Mouse (Mus musculus): ENCODE results near the gene Mif. TPM values are rescaled to one million over a fixed set of nuclear protein-coding genes. Genes with fewer than 3 reads are reported as not detected.
"Not testable (repeated sequence)": the region's sequence is repeated elsewhere in the genome, so short reads cannot be mapped to it uniquely, and the experiment has no call there.

The Mif gene
- polyA plus RNA-seq, 1 experiment from 2014 or later, result 2,356 TPM

DNA sequence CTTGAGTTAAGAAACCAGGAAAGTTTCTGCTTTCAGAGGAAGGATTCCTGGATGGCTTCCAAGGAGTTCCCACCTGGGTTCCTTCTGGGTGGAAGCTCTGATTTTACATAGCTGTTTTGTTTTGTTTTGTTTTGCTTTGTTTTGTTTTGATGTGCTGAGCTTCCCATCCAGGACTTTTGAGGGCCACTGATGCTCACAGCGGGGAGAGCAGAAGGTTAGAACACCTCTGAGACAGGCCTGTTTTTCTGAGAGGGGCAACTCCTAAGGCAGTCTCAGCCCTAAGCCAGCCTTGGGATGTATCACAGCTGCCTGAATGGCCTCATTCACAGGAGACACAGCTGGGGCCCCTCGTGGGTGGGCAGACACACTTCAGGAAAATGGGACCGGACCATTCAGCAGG is 8.4 kb downstream of the Mif start:
- TF ChIP-seq CTCF (IDR thresholded peaks at IDR 0.05; ENCODE audit: low read depth), result no peak
- no peak for ATAC-seq (ENCODE audit: insufficient read depth)
- H3K36me3 ChIP-seq (ENCODE audit: insufficient read depth), result no peaks in the 10 kb centered on the region
- no peaks in the 10 kb centered on the region for H3K4me1 ChIP-seq (ENCODE audit: insufficient read depth)
- no peak for DNase-seq
- H3K27ac ChIP-seq (ENCODE audit: low read depth), result no peak overlapping the region
- 59% methylated on average over 3 of the region's 3 CpGs for WGBS
- no peaks in the 10 kb centered on the region for H3K27me3 ChIP-seq (ENCODE audit: insufficient read depth, low read length)
- no peak overlapping the region for H3K9ac ChIP-seq
- H3K4me2 ChIP-seq, result no peak overlapping the region
- no peaks in the 10 kb centered on the region for H3K9me3 ChIP-seq (ENCODE audit: low read depth, low read length)
- no peak overlapping the region for H3K4me3 ChIP-seq (ENCODE audit: low read depth, low read length)

DNA sequence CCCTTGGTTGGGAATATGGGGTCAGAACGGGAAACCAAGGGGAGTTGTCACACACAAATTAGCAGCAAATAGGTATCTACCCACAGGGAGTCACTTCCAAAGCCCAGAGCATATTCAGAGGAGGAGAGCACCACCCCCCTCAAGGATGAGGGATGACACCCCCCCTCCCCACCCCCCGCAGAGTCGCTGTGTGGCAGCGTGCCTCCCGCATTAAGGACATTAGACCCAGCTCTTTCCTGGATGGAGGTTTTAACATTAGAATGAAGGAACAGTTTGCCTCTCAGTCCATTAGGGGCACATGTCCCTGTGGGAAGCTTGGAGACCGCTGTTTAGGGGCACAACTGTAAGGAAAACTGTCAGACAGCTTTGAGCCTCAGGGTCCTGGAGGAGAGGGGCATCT is 9.0 kb downstream of the Mif start:
- Histone ChIP-seq H3K27ac (ENCODE audit: low read depth) (no peak overlapping the region), H3K27me3 (ENCODE audit: insufficient read depth, low read length) (no peaks in the 10 kb centered on the region), H3K9me3 (ENCODE audit: low read depth, low read length) (no peaks in the 10 kb centered on the region), H3K4me2 (no peak overlapping the region), H3K36me3 (ENCODE audit: insufficient read depth) (no peaks in the 10 kb centered on the region), H3K4me1 (ENCODE audit: insufficient read depth) (no peaks in the 10 kb centered on the region), H3K9ac (no peak overlapping the region), H3K4me3 (ENCODE audit: low read depth, low read length) (no peak overlapping the region)
- DNase-seq (no peak), ATAC-seq (ENCODE audit: insufficient read depth) (no peak)
- 15% methylated on average over 6 of the region's 6 CpGs for WGBS
- TF ChIP-seq CTCF (IDR thresholded peaks at IDR 0.05; ENCODE audit: low read depth), result no peak

DNA sequence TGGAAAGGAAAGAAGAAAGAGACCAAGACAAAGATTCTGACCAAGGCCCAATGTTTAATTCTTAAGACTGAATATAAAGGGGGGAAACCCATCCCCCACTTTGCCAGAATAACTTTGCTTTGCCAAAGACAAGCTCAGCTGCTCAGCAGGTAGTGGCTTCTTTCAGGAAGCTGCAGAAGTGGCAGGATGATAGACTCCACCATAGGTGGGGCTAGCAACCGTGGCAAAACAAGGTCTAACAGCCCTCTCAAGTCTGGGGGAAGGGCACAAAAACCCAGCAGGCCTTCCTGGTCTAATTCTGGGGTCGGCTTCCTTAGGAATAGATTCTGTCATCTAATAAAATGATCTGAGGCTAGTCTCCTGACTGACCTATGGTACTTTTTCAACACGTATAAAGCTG is 11.7 kb downstream of the Mif start:
- Histone ChIP-seq H3K27ac (ENCODE audit: low read depth) (no peak overlapping the region), H3K4me3 (ENCODE audit: low read depth, low read length) (no peak overlapping the region), H3K27me3 (ENCODE audit: insufficient read depth, low read length) (no peaks in the 10 kb centered on the region), H3K36me3 (ENCODE audit: insufficient read depth) (no peaks in the 10 kb centered on the region), H3K9me3 (ENCODE audit: low read depth, low read length) (no peaks in the 10 kb centered on the region), H3K9ac (no peak overlapping the region), H3K4me2 (no peak overlapping the region), H3K4me1 (ENCODE audit: insufficient read depth) (no peaks in the 10 kb centered on the region)
- 24% methylated on average over 3 of the region's 3 CpGs for WGBS
- ATAC-seq (ENCODE audit: insufficient read depth) (no peak), DNase-seq (no peak)
- TF ChIP-seq CTCF (IDR thresholded peaks at IDR 0.05; ENCODE audit: low read depth), result no peak

DNA sequence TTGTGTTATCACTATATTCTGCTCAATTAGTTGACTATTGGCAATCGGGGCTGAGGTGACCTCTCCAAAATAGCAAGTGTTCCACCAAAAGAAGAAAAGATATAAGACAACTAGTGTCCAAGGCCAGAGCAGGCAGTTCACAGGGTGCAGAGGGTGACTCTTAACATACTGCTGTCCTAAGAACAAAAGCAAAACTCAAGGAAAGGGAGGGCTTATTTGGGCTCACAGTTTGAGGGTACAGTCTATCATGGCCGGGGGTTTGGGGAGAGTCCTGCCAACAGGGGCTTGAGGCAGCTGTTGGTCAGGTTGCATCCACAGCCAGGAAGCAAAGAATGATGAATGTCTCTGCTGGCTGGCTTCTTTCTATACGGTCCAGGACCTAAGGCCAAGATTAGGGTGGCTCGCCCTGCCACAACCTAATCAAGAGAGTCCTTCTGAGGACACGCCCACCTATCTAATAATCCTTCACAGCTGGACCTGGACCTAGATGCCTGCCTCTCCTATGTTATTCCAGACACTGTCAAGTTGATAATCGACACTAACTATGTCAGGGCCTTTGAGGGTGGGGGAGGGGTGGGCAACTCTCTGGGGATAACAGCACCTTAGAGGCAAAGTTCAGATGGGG is 14.6 kb downstream of the Mif start:
- Histone ChIP-seq H3K4me2 (no peak overlapping the region), H3K4me1 (ENCODE audit: insufficient read depth) (no peaks in the 10 kb centered on the region), H3K36me3 (ENCODE audit: insufficient read depth) (no peaks in the 10 kb centered on the region), H3K4me3 (ENCODE audit: low read depth, low read length) (no peak overlapping the region), H3K9ac (no peak overlapping the region), H3K9me3 (ENCODE audit: low read depth, low read length) (no peaks in the 10 kb centered on the region), H3K27me3 (ENCODE audit: insufficient read depth, low read length) (no peaks in the 10 kb centered on the region), H3K27ac (ENCODE audit: low read depth) (no peak overlapping the region)
- ATAC-seq (ENCODE audit: insufficient read depth) (no peak), DNase-seq (no peak)
- WGBS, result 61% methylated on average over 6 of the region's 6 CpGs
- TF ChIP-seq CTCF (IDR thresholded peaks at IDR 0.05; ENCODE audit: low read depth), result no peak

DNA sequence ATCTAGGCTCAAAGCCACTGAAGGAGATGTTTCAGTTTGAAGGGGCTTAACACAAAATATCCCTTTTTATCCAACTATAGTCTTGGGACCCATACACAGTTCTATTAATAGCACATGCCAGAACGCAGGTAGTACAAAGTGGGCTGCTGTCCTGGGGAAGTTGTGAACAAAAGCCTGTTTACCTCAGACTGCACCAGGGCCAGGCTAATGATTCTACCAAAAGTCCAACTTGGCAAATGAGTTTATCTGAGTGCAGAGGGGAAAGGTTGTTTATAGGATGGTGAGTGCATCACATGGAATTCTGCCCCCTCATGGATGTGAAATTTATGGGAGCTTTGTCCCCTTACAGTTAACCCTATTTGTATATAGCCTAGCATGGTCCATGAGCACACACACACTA is 15.2 kb downstream of the Mif start:
- no peaks in the 10 kb centered on the region for H3K27me3 ChIP-seq (ENCODE audit: insufficient read depth, low read length)
- no peak overlapping the region for H3K9ac ChIP-seq
- no peaks in the 10 kb centered on the region for H3K4me1 ChIP-seq (ENCODE audit: insufficient read depth)
- no peaks in the 10 kb centered on the region for H3K9me3 ChIP-seq (ENCODE audit: low read depth, low read length)
- DNase-seq (no peak), ATAC-seq (ENCODE audit: insufficient read depth) (no peak)
- H3K27ac ChIP-seq (ENCODE audit: low read depth), result no peak overlapping the region
- no peak overlapping the region for H3K4me3 ChIP-seq (ENCODE audit: low read depth, low read length)
- no peaks in the 10 kb centered on the region for H3K36me3 ChIP-seq (ENCODE audit: insufficient read depth)
- 66% methylated on average over 1 of the region's 1 CpGs for WGBS
- TF ChIP-seq CTCF (IDR thresholded peaks at IDR 0.05; ENCODE audit: low read depth), result no peak
- H3K4me2 ChIP-seq, result no peak overlapping the region

DNA sequence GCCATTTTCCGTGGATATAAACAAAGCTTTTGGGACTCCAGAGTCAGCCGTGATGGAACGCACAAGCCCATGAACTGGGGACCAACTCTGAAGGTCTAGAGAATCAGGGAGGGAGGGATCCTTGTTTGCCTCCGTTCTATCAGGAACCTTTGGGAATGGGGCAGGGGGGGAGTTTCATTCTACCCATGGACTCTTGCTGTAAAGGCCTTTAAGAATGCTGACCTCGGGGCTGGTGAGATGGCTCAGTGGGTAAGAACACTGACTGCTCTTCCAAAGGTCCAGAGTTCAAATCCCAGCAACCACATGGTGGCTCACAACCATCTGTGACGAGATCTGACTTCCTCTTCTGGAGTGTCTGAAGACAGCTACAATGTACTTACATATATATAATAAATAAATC is 16.1 kb downstream of the Mif start:
- ATAC-seq (ENCODE audit: insufficient read depth); H3K27ac ChIP-seq (ENCODE audit: low read depth); H3K27me3 ChIP-seq (ENCODE audit: insufficient read depth, low read length); H3K9ac ChIP-seq; H3K36me3 ChIP-seq (ENCODE audit: insufficient read depth); H3K4me3 ChIP-seq (ENCODE audit: low read depth, low read length); H3K4me1 ChIP-seq (ENCODE audit: insufficient read depth); H3K9me3 ChIP-seq (ENCODE audit: low read depth, low read length); DNase-seq; H3K4me2 ChIP-seq: not testable (repeated sequence)
- 74% methylated on average over 6 of the region's 6 CpGs for WGBS

DNA sequence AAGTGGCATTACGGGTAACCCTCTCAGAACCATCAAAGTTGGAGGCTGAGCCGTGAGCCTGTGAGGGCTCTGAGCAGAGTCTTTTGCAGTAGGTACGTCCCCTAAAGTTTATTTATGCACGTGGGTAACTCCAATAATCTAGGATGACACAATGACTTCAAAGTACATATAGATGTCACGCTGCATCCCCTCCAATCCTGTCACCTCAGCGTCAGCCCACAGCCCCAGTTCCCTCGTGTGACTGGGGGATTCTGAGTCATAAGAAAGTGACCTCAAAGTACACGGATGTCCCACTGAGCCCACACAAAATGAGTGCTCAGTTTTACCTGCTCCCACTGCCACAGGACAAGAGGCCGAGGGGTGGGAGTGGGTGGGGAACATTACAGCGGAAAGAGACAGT is 20.9 kb downstream of the Mif start:
- Histone ChIP-seq H3K4me3 (ENCODE audit: low read depth, low read length) (no peak overlapping the region), H3K36me3 (ENCODE audit: insufficient read depth) (no peaks in the 10 kb centered on the region), H3K4me2 (no peak overlapping the region), H3K27ac (ENCODE audit: low read depth) (no peak overlapping the region), H3K4me1 (ENCODE audit: insufficient read depth) (peaks cover 19% of the 10 kb centered on the region), H3K9me3 (ENCODE audit: low read depth, low read length) (no peaks in the 10 kb centered on the region), H3K27me3 (ENCODE audit: insufficient read depth, low read length) (no peaks in the 10 kb centered on the region), H3K9ac (no peak overlapping the region)
- 78% methylated on average over 10 of the region's 10 CpGs for WGBS
- no peak for TF ChIP-seq CTCF (IDR thresholded peaks at IDR 0.05; ENCODE audit: low read depth)
- ATAC-seq (ENCODE audit: insufficient read depth) (no peak), DNase-seq (no peak)

All from lung, embryonic 14.5 days (tissue).